Mouse (Mus musculus): Measurements from ENCODE around the gene Mest. TPM values are rescaled to one million over a fixed set of nuclear protein-coding genes. Genes with fewer than 3 reads are reported as not detected.

Mest gene
- polyA plus RNA-seq, 1 experiment from 2014 or later, result 1,902 TPM

DNA sequence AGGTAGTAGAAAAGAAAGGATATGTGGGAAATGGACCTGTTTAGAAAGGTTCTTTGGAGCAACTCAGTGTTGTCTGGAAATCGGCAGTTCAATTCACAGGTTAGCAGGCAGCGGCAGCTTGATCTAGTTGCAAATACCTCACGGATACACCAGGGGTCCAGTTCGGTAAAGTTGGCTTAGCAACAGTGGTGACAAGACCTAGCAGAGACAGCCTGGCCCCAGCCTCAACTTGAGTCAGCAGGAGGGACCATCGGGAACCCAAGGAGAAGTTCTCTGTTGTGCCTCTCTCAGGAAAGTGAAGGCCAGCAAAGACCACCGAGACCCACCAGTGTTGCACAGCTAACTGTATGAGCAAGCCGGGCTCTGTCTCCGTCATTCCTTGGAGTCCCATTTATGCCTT is 28.2 kb upstream of the Mest start:
- WGBS, result 89% methylated on average over 8 of the region's 8 CpGs
- no peaks in the 10 kb centered on the region for H3K9me3 ChIP-seq (replicated peaks; ENCODE audit: control insufficient read depth, low read length)
- H3K27me3 ChIP-seq (ENCODE audit: control insufficient read depth, insufficient read depth, low read length), result no peaks in the 10 kb centered on the region
- DNase-seq (ENCODE audit: low spot score) (no peak), ATAC-seq (replicated peaks; ENCODE audit: insufficient number of reproducible peaks, low FRiP score, low TSS enrichment, low read depth) (no peak)
- no peak overlapping the region for H3K9ac ChIP-seq (replicated peaks; ENCODE audit: low read length)
- H3K4me2 ChIP-seq (ENCODE audit: low read depth, low read length), result no peak overlapping the region
- no peaks in the 10 kb centered on the region for H3K4me1 ChIP-seq (ENCODE audit: control insufficient read depth, insufficient read depth, low read length)
- no peak overlapping the region for H3K4me3 ChIP-seq (ENCODE audit: low read depth, low read length)
- H3K27ac ChIP-seq (replicated peaks; ENCODE audit: low read depth, low read length), result no peak overlapping the region
- H3K36me3 ChIP-seq (replicated peaks; ENCODE audit: control insufficient read depth, insufficient read depth, low read depth, low read length), result no peaks in the 10 kb centered on the region

DNA sequence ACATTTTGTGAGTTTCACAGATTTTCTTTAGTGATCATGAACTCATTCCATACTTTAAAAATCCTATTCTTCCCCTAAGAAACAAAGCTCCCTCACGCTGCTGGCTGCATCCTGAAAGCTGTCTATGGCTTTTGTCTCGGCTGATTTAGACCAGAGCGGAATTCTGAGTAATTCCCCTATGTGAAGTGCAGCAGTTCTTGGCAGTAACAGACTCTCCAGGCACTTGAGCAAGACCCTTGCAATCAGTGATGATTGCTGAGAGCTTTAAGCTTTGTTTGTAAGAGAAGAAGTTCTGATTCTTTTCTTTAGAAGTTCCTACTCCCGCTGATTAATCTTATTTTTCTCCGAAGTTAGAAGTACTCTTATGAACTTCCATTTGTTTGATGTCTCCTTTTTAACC is 25.9 kb upstream of the Mest start:
- no peak overlapping the region for H3K4me2 ChIP-seq (ENCODE audit: low read depth, low read length)
- H3K9ac ChIP-seq (replicated peaks; ENCODE audit: low read length), result no peak overlapping the region
- DNase-seq (ENCODE audit: low spot score), result no peak
- H3K4me3 ChIP-seq (ENCODE audit: low read depth, low read length), result no peak overlapping the region
- no peaks in the 10 kb centered on the region for H3K9me3 ChIP-seq (replicated peaks; ENCODE audit: control insufficient read depth, low read length)
- no peak overlapping the region; the same call in 1 of the 2 replicates for H3K27ac ChIP-seq (replicated peaks; ENCODE audit: low read depth, low read length)
- H3K36me3 ChIP-seq (replicated peaks; ENCODE audit: control insufficient read depth, insufficient read depth, low read depth, low read length), result no peaks in the 10 kb centered on the region
- no peaks in the 10 kb centered on the region for H3K4me1 ChIP-seq (ENCODE audit: control insufficient read depth, insufficient read depth, low read length)
- no peak for ATAC-seq (replicated peaks; ENCODE audit: insufficient number of reproducible peaks, low FRiP score, low TSS enrichment, low read depth)
- H3K27me3 ChIP-seq (ENCODE audit: control insufficient read depth, insufficient read depth, low read length), result no peaks in the 10 kb centered on the region
- WGBS, result 46% methylated on average over 5 of the region's 5 CpGs

DNA sequence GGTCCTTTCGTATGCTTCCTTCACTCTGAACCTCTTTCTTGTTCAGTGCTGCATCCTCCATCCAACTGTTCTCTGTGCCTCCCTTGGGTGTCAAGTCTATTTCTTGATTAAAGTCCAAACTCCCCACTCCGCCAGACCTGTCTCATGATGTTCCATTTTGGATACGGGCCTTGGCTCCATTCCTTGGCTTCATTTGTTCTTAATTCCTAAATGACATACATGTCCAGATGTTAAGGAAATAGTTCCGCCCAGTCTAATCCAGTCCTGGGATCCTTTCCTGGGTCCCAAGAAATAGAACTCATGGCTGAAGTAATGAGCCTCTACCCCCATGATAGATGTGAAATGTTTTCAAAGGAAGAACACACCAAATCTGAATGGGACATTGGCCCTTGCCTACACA is 25.3 kb upstream of the Mest start:
- H3K4me2 ChIP-seq (ENCODE audit: low read depth, low read length), result no peak overlapping the region
- no peaks in the 10 kb centered on the region for H3K4me1 ChIP-seq (ENCODE audit: control insufficient read depth, insufficient read depth, low read length)
- no peak overlapping the region for H3K4me3 ChIP-seq (ENCODE audit: low read depth, low read length)
- WGBS, result 92% methylated on average over 4 of the region's 4 CpGs
- H3K27me3 ChIP-seq (ENCODE audit: control insufficient read depth, insufficient read depth, low read length), result no peaks in the 10 kb centered on the region
- H3K9ac ChIP-seq (replicated peaks; ENCODE audit: low read length), result no peak overlapping the region
- H3K9me3 ChIP-seq (replicated peaks; ENCODE audit: control insufficient read depth, low read length), result no peaks in the 10 kb centered on the region
- no peak overlapping the region for H3K27ac ChIP-seq (replicated peaks; ENCODE audit: low read depth, low read length)
- ATAC-seq (replicated peaks; ENCODE audit: insufficient number of reproducible peaks, low FRiP score, low TSS enrichment, low read depth), result no peak
- no peak for DNase-seq (ENCODE audit: low spot score)
- H3K36me3 ChIP-seq (replicated peaks; ENCODE audit: control insufficient read depth, insufficient read depth, low read depth, low read length), result no peaks in the 10 kb centered on the region

DNA sequence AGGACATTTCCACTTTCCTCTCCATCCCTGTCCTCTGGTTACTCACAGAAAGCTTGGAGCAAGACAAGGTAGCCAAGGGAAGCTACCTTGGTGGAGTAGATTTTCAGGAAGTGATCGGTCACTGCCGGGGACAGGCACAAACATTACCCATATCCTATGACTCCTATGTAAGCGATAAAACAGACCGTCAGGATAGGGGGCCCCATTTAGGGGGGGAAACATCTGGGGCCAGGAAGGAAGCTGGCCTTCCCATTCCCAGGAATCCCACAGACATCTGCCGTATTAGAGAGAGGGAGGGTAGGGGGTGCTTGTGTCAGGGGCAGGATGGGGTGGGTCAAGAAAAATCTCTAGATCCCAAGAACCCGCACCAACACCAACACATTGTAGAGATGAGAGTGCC is 23.2 kb upstream of the Mest start:
- no peak for DNase-seq (ENCODE audit: low spot score)
- Histone ChIP-seq H3K27ac (replicated peaks; ENCODE audit: low read depth, low read length) (no peak overlapping the region), H3K36me3 (replicated peaks; ENCODE audit: control insufficient read depth, insufficient read depth, low read depth, low read length) (no peaks in the 10 kb centered on the region), H3K4me2 (ENCODE audit: low read depth, low read length) (no peak overlapping the region), H3K27me3 (ENCODE audit: control insufficient read depth, insufficient read depth, low read length) (no peaks in the 10 kb centered on the region), H3K4me1 (ENCODE audit: control insufficient read depth, insufficient read depth, low read length) (no peaks in the 10 kb centered on the region), H3K4me3 (ENCODE audit: low read depth, low read length) (no peak overlapping the region), H3K9me3 (replicated peaks; ENCODE audit: control insufficient read depth, low read length) (no peaks in the 10 kb centered on the region), H3K9ac (replicated peaks; ENCODE audit: low read length) (no peak overlapping the region)
- 0 out of 2 replicates have a peak, but pooled peaks have one; percentile 37 for ATAC-seq (replicated peaks; ENCODE audit: insufficient number of reproducible peaks, low FRiP score, low TSS enrichment, low read depth)
- 41% methylated on average over 6 of the region's 6 CpGs for WGBS

DNA sequence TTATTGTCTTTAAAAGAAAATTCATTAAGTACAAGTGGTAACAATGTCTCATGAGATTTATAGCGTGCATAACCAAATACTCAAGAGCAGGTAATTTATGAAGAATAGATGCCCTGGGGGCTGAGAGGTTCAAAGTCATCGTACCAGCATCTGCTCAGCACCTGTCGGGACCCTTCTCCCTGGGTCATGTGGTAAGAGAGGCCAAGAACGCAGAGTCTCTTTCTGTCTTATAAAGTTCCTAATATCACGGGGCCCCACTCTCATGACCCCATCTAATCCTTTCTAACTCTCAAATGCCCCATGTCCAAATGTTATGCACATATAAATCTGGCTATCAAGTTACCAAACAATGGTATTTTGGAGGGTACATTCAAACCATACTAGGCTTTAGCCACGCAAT is 20.5 kb upstream of the Mest start:
- Histone ChIP-seq H3K36me3 (replicated peaks; ENCODE audit: control insufficient read depth, insufficient read depth, low read depth, low read length) (no peaks in the 10 kb centered on the region), H3K9me3 (replicated peaks; ENCODE audit: control insufficient read depth, low read length) (no peaks in the 10 kb centered on the region), H3K9ac (replicated peaks; ENCODE audit: low read length) (no peak overlapping the region), H3K27me3 (ENCODE audit: control insufficient read depth, insufficient read depth, low read length) (no peaks in the 10 kb centered on the region), H3K27ac (replicated peaks; ENCODE audit: low read depth, low read length) (no peak overlapping the region), H3K4me2 (ENCODE audit: low read depth, low read length) (no peak overlapping the region), H3K4me3 (ENCODE audit: low read depth, low read length) (no peak overlapping the region), H3K4me1 (ENCODE audit: control insufficient read depth, insufficient read depth, low read length) (no peaks in the 10 kb centered on the region)
- no peak for DNase-seq (ENCODE audit: low spot score)
- WGBS, result 52% methylated on average over 6 of the region's 6 CpGs
- no peak for ATAC-seq (replicated peaks; ENCODE audit: insufficient number of reproducible peaks, low FRiP score, low TSS enrichment, low read depth)

DNA sequence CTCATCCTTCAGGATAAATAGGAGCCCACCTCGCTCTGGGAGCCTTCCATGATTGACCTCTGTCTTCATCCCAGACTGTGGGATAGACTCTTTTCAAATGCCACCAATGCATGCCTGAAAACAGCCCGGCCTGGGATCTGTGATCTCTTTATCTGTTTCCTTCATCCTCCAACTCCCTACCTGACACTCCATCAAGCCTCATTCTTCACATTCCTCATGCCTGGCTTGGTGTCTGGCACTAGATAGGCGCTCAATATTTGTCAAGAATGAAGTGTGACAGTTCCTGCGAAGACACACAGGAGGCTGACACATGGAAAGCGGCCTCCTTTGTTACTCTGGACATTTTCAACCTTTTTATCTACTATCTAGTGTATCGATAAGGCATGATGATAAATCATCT is 19.9 kb upstream of the Mest start:
- H3K4me1 ChIP-seq (ENCODE audit: control insufficient read depth, insufficient read depth, low read length), result no peaks in the 10 kb centered on the region
- H3K9ac ChIP-seq (replicated peaks; ENCODE audit: low read length), result no peak overlapping the region
- no peak overlapping the region for H3K4me3 ChIP-seq (ENCODE audit: low read depth, low read length)
- no peaks in the 10 kb centered on the region for H3K36me3 ChIP-seq (replicated peaks; ENCODE audit: control insufficient read depth, insufficient read depth, low read depth, low read length)
- WGBS, result 82% methylated on average over 6 of the region's 6 CpGs
- no peak overlapping the region for H3K4me2 ChIP-seq (ENCODE audit: low read depth, low read length)
- H3K9me3 ChIP-seq (replicated peaks; ENCODE audit: control insufficient read depth, low read length), result no peaks in the 10 kb centered on the region
- ATAC-seq (replicated peaks; ENCODE audit: insufficient number of reproducible peaks, low FRiP score, low TSS enrichment, low read depth), result no peak
- no peak overlapping the region for H3K27ac ChIP-seq (replicated peaks; ENCODE audit: low read depth, low read length)
- H3K27me3 ChIP-seq (ENCODE audit: control insufficient read depth, insufficient read depth, low read length), result no peaks in the 10 kb centered on the region
- DNase-seq (ENCODE audit: low spot score), result no peak

DNA sequence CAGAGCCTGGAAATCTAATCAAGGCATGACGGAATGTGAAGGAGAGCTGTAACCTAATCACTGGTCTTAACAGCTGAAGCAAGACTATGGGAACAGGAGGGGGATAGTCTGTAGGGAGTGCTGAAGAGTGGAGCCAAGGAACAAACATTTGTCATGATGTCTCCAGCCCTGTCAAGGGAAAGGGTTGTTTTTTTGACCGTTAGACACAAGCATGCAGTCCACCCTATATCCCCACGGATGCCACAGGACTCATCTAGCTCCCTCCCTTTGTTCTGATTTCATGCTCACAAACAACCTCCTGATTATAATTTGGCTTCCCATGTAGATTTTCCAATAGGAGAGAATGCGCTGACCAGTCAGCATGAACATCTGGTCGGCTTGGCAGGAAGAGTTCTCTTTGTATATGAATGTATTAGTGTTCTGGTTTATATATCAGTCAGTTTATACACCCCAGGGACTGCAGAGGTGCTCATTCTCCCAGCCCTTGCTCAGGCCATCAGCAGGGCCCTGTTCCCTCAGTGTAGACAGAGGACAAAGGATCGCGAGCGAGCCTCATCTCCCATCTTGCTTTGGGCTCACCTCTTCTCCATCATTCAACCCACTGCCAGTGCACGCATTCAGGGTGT is 19.3 kb upstream of the Mest start:
- no peak for ATAC-seq (replicated peaks; ENCODE audit: insufficient number of reproducible peaks, low FRiP score, low TSS enrichment, low read depth)
- Histone ChIP-seq H3K9me3 (replicated peaks; ENCODE audit: control insufficient read depth, low read length) (no peaks in the 10 kb centered on the region), H3K4me3 (ENCODE audit: low read depth, low read length) (no peak overlapping the region), H3K36me3 (replicated peaks; ENCODE audit: control insufficient read depth, insufficient read depth, low read depth, low read length) (no peaks in the 10 kb centered on the region), H3K4me2 (ENCODE audit: low read depth, low read length) (no peak overlapping the region), H3K9ac (replicated peaks; ENCODE audit: low read length) (no peak overlapping the region), H3K4me1 (ENCODE audit: control insufficient read depth, insufficient read depth, low read length) (no peaks in the 10 kb centered on the region; the same call in 1 of the 2 replicates), H3K27ac (replicated peaks; ENCODE audit: low read depth, low read length) (no peak overlapping the region), H3K27me3 (ENCODE audit: control insufficient read depth, insufficient read depth, low read length) (no peaks in the 10 kb centered on the region)
- DNase-seq (ENCODE audit: low spot score), result no peak
- WGBS, result 89% methylated on average over 9 of the region's 9 CpGs

DNA sequence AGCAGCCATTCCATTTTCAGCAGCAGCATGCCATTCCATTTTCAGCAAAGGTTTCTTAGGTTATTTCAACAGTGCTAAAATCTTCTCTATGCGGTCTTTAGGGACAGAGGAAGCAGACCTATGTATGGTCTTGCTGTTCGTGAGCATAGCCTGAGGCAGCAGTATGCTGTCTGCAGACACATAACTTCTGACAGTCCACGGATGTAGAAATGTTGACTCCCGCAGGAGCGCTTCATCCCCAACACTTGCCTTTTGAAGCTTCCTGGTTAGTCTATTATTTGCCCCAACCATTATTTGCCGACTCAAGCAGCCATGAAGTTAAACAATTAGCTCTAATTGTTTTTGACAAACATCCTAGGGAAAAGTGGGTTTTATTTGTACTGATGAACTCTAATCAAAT is 14.2 kb upstream of the Mest start:
- DNase-seq (ENCODE audit: low spot score), result no peak
- WGBS, result 25% methylated on average over 6 of the region's 6 CpGs

More for the DNA sequence above, 14.2 kb upstream of the Mest start:
- H3K4me3 ChIP-seq (ENCODE audit: low read depth, low read length), result no peak overlapping the region
- no peak for ATAC-seq (replicated peaks; ENCODE audit: insufficient number of reproducible peaks, low FRiP score, low TSS enrichment, low read depth)
- H3K4me2 ChIP-seq (ENCODE audit: low read depth, low read length), result no peak overlapping the region
- H3K36me3 ChIP-seq (replicated peaks; ENCODE audit: control insufficient read depth, insufficient read depth, low read depth, low read length), result no peaks in the 10 kb centered on the region
- H3K9ac ChIP-seq (replicated peaks; ENCODE audit: low read length), result no peak overlapping the region
- no peak overlapping the region; the same call in 1 of the 2 replicates for H3K27ac ChIP-seq (replicated peaks; ENCODE audit: low read depth, low read length)
- no peaks in the 10 kb centered on the region for H3K27me3 ChIP-seq (ENCODE audit: control insufficient read depth, insufficient read depth, low read length)
- H3K9me3 ChIP-seq (replicated peaks; ENCODE audit: control insufficient read depth, low read length), result no peaks in the 10 kb centered on the region
- no peaks in the 10 kb centered on the region; the same call in 1 of the 2 replicates for H3K4me1 ChIP-seq (ENCODE audit: control insufficient read depth, insufficient read depth, low read length)
